Mouse (Mus musculus): ENCODE measurements around the gene Dusp9. TPM values are rescaled to one million over a fixed set of nuclear protein-coding genes. Genes with fewer than 3 reads are reported as not detected.

The Dusp9 gene
- total RNA-seq (2014; rRNA removed) (2.3 and 3.3 TPM in 2 replicates), polyA plus RNA-seq (2015; fragmentation: Nextera tagmentation; extraction: Ambion mirVana) (1.1 and 1.3 TPM in 2 replicates)

DNA sequence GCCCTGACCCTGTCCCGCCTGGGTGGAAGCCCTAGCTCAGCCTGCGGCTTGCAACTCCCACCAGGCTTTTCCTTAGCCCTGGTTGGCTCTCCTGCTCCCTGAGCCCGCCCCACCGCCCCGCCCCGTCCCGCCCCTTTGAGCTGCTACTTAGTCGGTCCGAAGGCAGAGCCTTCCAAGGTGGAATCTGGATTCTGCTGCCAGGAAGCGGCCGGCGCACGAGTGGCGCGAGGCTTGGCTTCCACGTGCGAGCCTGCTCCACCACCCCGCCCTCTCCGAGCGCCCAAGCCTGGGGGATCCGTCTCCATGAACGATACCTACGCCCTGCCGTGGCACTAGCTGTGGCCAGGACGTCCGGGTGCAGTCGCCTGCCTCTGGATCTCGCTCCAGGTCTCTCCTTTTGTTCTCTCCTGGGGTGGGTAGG lies at the start of gene Dusp9:
Gene Dusp9, plus strand, starts transcription at position 165 of the 421 bp plus-strand sequence.
- H3K4me2 ChIP-seq (ENCODE audit: low read depth, low read length) = peak within 1 kb of the TSS; percentile 49
- peak within 1 kb of the TSS; percentile 20 for H3K4me3 ChIP-seq (ENCODE audit: low read length)
- peaks cover 7% of the 10 kb centered on the region; the same call in 1 of the 2 replicates for H3K27me3 ChIP-seq (ENCODE audit: insufficient read depth, low read length)
- 31% methylated on average over 27 of the region's 28 CpGs for WGBS
- TF ChIP-seq CTCF (IDR thresholded peaks at IDR 0.05; ENCODE audit: low read depth) = no peak
- DNase-seq (ENCODE audit: low spot score) = peak; percentile 43
- H3K9me3 ChIP-seq (ENCODE audit: low read length) = no peaks in the 10 kb centered on the region
- ATAC-seq = peak; percentile 78
- no peaks in the 10 kb centered on the region for H3K4me1 ChIP-seq (ENCODE audit: insufficient read depth, low read length)
- no peaks in the 10 kb centered on the region for H3K36me3 ChIP-seq (ENCODE audit: insufficient read depth, low read length)
- H3K27ac ChIP-seq = no peak within 1 kb of the TSS
- no peak within 1 kb of the TSS for H3K9ac ChIP-seq (replicated peaks; ENCODE audit: low read length)

DNA sequence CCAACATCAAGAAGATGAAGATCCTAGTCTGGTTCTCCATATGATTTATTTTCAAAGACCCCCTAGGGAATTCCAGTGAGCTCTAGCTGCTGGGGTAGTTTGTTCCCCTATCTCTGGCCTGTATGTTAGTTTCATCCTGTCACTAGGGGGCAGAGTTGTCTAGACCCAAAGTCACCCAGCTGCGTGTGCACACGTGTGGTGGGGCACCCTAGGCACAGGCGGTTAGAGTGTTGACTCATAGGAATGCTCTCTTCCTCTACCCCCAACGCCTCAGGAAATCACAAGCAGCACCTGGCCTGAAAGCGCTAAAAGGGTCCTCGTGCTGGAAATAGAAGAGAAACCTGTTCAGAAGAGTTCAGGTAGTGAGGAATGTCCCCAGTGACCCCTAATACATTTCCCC lies 46.0 kb upstream of the Dusp9 start:
- Histone ChIP-seq H3K36me3 (ENCODE audit: insufficient read depth, low read length) (no peaks in the 10 kb centered on the region), H3K4me3 (ENCODE audit: low read length) (no peak overlapping the region), H3K9ac (replicated peaks; ENCODE audit: low read length) (no peak overlapping the region), H3K27ac (no peak overlapping the region), H3K4me2 (ENCODE audit: low read depth, low read length) (no peak overlapping the region), H3K4me1 (ENCODE audit: insufficient read depth, low read length) (no peaks in the 10 kb centered on the region), H3K27me3 (ENCODE audit: insufficient read depth, low read length) (no peaks in the 10 kb centered on the region), H3K9me3 (ENCODE audit: low read length) (no peaks in the 10 kb centered on the region)
- no peak for ATAC-seq
- peak; percentile 33 for TF ChIP-seq CTCF (IDR thresholded peaks at IDR 0.05; ENCODE audit: low read depth)
- WGBS = 32% methylated on average over 6 of the region's 6 CpGs
- peak; percentile 7 for DNase-seq (ENCODE audit: low spot score)

DNA sequence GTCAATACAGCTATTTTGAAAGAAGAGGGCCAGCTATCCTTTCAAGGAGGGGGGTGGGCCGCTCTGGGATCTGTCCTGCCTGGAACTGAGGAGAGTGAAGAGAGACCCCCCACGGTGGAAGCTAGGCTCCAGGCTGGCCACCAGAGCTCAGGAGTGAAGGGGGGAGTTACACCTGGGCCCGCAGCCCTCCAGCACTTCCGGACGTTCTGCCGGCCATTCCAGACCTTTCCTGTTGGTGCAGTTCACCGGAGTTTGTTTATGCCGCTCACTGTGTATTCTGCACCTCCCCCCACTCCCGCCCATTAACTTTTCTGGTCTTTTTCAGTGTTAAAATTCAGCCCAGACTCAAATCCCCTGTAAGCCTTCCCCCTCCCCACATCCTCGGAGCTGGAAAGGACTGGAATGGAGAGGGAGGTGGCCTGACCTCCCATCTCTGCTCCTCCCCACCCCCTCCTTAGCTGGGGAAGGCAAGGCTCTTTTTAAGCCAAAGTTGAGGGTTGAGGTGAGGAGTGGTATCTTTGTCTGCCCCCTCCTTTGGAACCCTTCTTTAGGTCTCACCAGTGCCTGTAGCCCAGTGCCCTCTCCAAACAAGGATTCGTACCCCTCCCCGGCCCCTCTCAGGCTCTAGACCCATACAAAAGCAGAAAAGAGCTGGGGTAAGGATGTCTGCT lies 44.6 kb upstream of the Dusp9 start:
- 45% methylated on average over 12 of the region's 12 CpGs for WGBS
- H3K27ac ChIP-seq = no peak overlapping the region
- H3K36me3 ChIP-seq (ENCODE audit: insufficient read depth, low read length) = no peaks in the 10 kb centered on the region
- H3K9ac ChIP-seq (replicated peaks; ENCODE audit: low read length) = no peak overlapping the region
- DNase-seq (ENCODE audit: low spot score) (no peak), ATAC-seq (no peak)
- no peak overlapping the region for H3K4me2 ChIP-seq (ENCODE audit: low read depth, low read length)
- H3K27me3 ChIP-seq (ENCODE audit: insufficient read depth, low read length) = no peaks in the 10 kb centered on the region
- no peaks in the 10 kb centered on the region for H3K9me3 ChIP-seq (ENCODE audit: low read length)
- no peak overlapping the region for H3K4me3 ChIP-seq (ENCODE audit: low read length)
- H3K4me1 ChIP-seq (ENCODE audit: insufficient read depth, low read length) = no peaks in the 10 kb centered on the region
- no peak for TF ChIP-seq CTCF (IDR thresholded peaks at IDR 0.05; ENCODE audit: low read depth)

- TF ChIP-seq CTCF (IDR thresholded peaks at IDR 0.05; ENCODE audit: low read depth) = no peak
- Histone ChIP-seq H3K9ac (replicated peaks; ENCODE audit: low read length) (no peak overlapping the region), H3K4me3 (ENCODE audit: low read length) (no peak overlapping the region), H3K4me2 (ENCODE audit: low read depth, low read length) (no peak overlapping the region), H3K9me3 (ENCODE audit: low read length) (no peaks in the 10 kb centered on the region), H3K27ac (no peak overlapping the region), H3K36me3 (ENCODE audit: insufficient read depth, low read length) (no peaks in the 10 kb centered on the region), H3K27me3 (ENCODE audit: insufficient read depth, low read length) (no peaks in the 10 kb centered on the region), H3K4me1 (ENCODE audit: insufficient read depth, low read length) (no peaks in the 10 kb centered on the region)
- no peak for ATAC-seq
- DNase-seq (ENCODE audit: low spot score) = no peak
- 66% methylated on average over 4 of the region's 4 CpGs for WGBS
These were observed 43.8 kb upstream of the Dusp9 start for GRCm38 (mm10) chrX:73595297-73595938.

GRCm38 (mm10) chrX:73601456-73601855 lies 37.8 kb upstream of the Dusp9 start:
- ATAC-seq = no peak
- 76% methylated on average over 1 of the region's 1 CpGs for WGBS
- Histone ChIP-seq H3K9ac (replicated peaks; ENCODE audit: low read length) (no peak overlapping the region), H3K4me1 (ENCODE audit: insufficient read depth, low read length) (no peaks in the 10 kb centered on the region), H3K9me3 (ENCODE audit: low read length) (no peaks in the 10 kb centered on the region), H3K4me2 (ENCODE audit: low read depth, low read length) (no peak overlapping the region), H3K27me3 (ENCODE audit: insufficient read depth, low read length) (no peaks in the 10 kb centered on the region), H3K4me3 (ENCODE audit: low read length) (no peak overlapping the region), H3K36me3 (ENCODE audit: insufficient read depth, low read length) (no peaks in the 10 kb centered on the region), H3K27ac (no peak overlapping the region)
- no peak for TF ChIP-seq CTCF (IDR thresholded peaks at IDR 0.05; ENCODE audit: low read depth)
- no peak for DNase-seq (ENCODE audit: low spot score)

DNA sequence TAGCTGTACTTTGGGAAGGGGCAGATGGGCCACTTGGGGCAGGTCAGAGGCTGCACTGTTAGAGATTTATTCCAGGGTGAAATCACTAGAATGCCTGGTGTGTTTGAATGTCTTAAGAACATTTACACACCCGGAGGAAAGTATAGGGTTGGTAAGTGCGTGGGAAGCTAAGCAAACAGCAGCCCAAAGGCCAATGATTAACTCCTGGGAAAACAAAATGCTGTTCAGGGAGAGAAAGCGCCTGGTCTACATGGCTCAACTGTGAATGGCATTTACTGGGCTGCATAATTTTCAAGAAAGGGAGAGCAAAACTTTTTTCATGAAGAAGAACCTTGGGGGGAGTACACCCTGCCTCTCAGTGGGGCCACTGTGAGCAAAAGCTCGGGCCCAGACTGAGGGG lies 25.6 kb upstream of the Dusp9 start:
- Histone ChIP-seq H3K27me3 (ENCODE audit: insufficient read depth, low read length) (no peaks in the 10 kb centered on the region), H3K9me3 (ENCODE audit: low read length) (no peaks in the 10 kb centered on the region), H3K4me2 (ENCODE audit: low read depth, low read length) (no peak overlapping the region), H3K4me1 (ENCODE audit: insufficient read depth, low read length) (no peaks in the 10 kb centered on the region), H3K36me3 (ENCODE audit: insufficient read depth, low read length) (no peaks in the 10 kb centered on the region), H3K27ac (no peak overlapping the region), H3K4me3 (ENCODE audit: low read length) (no peak overlapping the region), H3K9ac (replicated peaks; ENCODE audit: low read length) (no peak overlapping the region)
- no peak for TF ChIP-seq CTCF (IDR thresholded peaks at IDR 0.05; ENCODE audit: low read depth)
- ATAC-seq (no peak), DNase-seq (ENCODE audit: low spot score) (no peak)
- 64% methylated on average over 4 of the region's 4 CpGs for WGBS

- 96% methylated on average over 1 of the region's 1 CpGs for WGBS
- Histone ChIP-seq H3K27me3 (ENCODE audit: insufficient read depth, low read length) (no peaks in the 10 kb centered on the region), H3K9ac (replicated peaks; ENCODE audit: low read length) (no peak overlapping the region)
These were observed 23.3 kb upstream of the Dusp9 start for GRCm38 (mm10) chrX:73615876-73616275.

More at GRCm38 (mm10) chrX:73615876-73616275, 23.3 kb upstream of the Dusp9 start:
- ATAC-seq (no peak), DNase-seq (ENCODE audit: low spot score) (no peak)
- Histone ChIP-seq H3K4me1 (ENCODE audit: insufficient read depth, low read length) (no peaks in the 10 kb centered on the region), H3K36me3 (ENCODE audit: insufficient read depth, low read length) (no peaks in the 10 kb centered on the region), H3K4me3 (ENCODE audit: low read length) (no peak overlapping the region), H3K27ac (no peak overlapping the region), H3K4me2 (ENCODE audit: low read depth, low read length) (no peak overlapping the region), H3K9me3 (ENCODE audit: low read length) (no peaks in the 10 kb centered on the region)
- TF ChIP-seq CTCF (IDR thresholded peaks at IDR 0.05; ENCODE audit: low read depth) = no peak

All from hindbrain, postnatal 0 days (tissue).